Mouse (Mus musculus) E14TG2a.4 (cell line): ENCODE results near the gene Cyp2r1.

Experiments used
- CTCF ChIP-seq: conservative IDR thresholded peaks from 2 replicates; pipeline ENCODE4 v1.5.1; 2014; ENCODE audit warnings: low read length
- NANOG ChIP-seq: IDR thresholded peaks from 2 replicates; pipeline ENCODE4 v1.6.1; 2014; ENCODE audit warnings: borderline replicate concordance, low read length, mixed read lengths
- POU5F1 ChIP-seq: IDR thresholded peaks from 2 replicates; pipeline ENCODE4 v1.6.1; 2014; ENCODE audit warnings: low read length, borderline replicate concordance

- TF ChIP-seq CTCF (no peak), POU5F1 (no peak), NANOG (no peak)
Observed at GRCm38 (mm10) chr7:114508879-114509278, 53.9 kb downstream of the Cyp2r1 start.
